Mouse (Mus musculus) NIH3T3 (cell line): ENCODE results near the gene Vasp.
A peak's percentile ranks its signal among the peaks of the same experiment; 100 is the strongest.

ENCODE experiments used
- DNase-seq: peaks from one replicate; pipeline ENCODE4 v3.0.0-alpha.2; 2012; ENCODE audit warnings: low read depth

Vasp gene

DNA sequence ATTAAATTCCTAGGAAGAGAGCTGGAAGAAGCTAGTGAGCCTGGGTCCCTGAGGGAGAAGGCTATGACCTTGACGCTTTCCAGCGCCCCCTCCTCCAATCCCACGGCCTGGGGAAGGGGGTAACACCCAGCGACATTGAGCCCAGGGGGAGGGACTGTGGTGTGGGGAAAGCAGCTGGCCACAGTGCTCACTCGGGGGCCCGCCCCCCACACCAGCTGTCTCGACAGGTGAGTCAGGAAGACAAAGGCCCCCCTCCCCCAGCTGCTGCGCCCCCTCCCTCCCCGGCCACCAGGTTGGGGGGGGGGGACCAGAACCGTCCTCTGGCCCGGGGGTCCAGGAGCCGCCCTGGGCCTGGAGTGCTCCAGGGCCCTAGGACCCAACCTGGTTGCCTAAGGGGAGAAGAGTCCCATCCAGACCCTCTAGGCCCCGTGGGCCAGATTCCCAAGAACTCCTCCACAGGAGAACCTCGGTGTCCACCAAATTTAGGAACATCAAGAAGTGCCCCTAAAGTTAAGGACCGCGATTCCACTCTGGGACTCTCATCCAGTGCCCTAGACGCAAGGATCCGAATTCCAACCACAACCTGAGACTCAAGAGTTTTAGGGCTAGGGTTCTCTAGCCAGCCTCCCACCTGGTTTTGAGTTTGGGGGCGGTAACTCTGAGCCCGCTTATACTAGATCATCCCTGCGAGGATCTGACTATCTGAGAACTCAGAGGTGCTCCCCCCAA lies 944 bp downstream of the Vasp start:
- peak; percentile 47 for DNase-seq

DNA sequence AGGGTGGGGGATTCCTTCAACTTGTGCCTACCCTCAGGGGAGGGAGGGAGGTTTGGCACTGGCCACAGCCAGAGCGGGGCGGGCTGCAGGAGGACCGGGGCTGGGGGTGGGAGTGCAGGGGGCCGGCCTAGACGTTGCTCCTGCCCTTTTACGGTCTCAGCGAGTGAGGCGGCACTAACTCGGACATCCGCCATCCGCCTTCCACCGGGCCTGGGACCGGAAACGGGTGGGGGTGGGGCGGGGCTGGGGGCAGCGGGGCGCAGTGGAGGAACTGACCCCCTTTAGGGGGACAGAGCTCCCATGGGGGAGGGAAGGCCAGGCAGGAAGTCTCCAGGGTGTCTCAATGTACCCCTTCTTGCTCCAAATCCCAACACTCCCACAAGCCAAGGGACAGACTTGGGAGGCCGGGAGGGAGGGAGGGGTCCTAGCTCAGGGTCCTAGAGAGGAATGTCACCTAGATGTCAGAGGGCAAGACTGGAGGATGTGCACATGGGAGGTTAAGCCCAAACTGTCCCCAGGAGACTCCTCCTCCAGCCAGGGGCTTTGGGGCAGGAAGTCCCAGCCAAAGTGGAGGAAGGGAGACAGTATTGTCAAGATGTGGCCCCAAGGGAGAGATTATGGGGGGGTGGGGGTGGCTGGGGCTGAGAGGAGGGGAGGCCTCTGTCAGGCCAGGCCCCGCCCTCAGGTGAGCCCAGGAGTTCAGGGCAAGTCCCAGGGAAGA lies 1.7 kb downstream of the Vasp start:
- peak; percentile 84 for DNase-seq

DNA sequence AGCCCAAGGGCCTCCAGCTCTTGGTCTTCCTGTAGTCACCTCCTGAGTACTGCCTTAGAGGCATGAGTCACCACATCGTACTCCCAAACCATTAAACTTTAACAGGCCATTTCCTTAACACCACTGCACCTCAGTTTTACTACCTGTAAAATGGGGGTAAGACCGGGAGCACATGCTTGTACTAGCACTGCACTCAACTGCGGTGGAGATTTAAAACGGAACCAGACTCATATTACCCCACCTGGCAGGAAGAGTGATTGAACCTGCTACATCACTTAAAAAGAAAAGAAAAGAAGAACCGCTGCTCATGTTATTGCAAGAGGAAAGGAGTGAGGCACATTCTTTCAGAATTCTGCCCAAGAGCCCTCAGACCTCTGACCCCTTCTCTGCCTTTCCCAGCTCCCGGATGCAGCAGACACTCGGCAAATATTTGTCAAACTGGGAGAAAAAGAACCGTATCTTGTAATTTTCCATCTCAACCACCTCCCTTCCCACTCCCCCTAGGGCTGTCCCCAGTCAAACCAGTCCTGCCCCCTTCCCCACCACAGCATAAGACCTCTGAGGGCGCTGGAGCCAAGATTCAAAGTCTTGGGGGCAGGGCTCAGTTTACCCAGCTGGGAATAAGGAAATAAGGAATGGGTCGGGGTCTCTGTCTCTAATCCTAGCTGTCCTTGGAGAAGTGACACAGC lies 2.5 kb downstream of the Vasp start:
- peak; percentile 35 for DNase-seq

DNA sequence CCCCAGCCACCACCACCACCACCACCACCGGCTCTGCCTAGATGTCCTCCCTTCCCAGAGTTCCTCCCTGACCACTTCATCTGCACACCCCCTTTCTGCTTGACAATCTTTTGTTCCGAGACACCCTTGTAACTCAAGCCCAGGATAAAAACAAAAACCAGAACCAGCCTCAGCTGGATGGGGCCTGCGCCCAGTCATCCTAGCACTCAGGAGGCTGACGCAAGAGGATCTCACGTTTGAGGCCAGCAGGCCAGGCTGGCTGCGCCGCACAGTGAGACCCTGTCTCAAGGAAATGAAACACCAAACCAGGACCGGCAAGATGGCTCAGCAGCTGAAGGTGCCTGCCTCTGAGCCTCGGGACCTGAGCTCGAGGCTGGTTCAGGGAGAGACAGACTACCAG lies 4.6 kb downstream of the Vasp start:
- DNase-seq, result peak; percentile 57

DNA sequence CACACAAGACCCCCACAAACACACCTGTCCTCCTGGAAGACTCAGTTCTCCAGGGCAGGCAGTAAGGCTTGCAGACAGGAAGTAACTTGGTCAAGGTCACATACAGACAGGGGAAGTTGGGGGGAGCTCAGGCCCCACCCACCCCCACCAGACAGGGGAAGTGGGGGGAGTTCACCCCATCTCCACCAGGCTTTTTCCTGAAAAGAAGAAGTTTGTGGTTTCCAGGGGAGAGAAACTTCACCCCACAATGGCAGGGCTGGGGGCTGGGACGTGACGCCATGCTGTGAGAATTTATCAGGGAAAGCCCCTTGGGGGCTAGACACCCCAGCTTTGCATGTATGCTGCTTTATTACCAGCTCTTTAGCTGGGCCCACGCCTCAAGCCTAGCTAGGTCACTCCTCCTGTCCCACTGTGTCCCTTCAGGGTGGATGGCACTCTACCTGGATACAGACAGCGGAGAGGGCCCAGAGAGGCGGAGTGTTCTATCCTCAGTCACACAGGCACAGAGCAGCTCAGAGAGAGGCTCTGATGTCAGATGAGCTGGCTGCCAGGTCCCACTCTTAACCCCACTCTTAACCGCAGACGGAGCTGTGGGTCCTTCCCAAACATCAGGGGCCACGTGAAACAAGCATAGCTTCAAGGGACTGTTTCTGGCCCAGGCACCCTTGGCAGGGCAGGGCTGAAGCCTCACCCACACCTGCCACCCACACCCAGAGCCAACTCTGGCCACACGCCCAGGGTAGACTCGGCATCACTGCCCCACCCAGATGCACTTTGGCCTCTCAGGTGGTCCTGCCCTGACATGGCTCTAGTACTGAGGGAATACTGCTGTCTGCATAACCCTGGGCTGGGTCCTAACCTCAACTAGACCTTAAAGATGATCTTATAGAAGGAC lies 5.4 kb downstream of the Vasp start:
- no peak for DNase-seq

DNA sequence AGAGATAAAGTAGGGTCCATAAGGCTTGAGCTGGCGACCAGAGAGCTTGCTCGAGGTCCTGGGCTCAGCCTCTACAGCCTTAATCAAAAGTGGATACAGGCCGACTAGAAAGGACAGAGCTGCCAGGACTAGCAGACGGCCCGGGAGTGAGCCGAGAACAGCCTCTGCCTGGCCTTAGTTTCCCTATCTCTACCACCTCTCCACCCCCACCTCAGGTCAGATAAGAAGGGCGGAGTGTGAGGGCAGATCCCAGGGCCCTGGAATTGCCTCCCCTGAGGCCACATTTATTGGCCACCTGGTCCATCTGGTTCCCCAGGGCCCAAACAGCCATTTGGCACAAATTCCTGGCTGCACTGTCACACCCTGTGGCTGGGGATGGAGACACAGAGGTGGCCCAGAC lies 6.5 kb downstream of the Vasp start:
- no peak for DNase-seq

DNA sequence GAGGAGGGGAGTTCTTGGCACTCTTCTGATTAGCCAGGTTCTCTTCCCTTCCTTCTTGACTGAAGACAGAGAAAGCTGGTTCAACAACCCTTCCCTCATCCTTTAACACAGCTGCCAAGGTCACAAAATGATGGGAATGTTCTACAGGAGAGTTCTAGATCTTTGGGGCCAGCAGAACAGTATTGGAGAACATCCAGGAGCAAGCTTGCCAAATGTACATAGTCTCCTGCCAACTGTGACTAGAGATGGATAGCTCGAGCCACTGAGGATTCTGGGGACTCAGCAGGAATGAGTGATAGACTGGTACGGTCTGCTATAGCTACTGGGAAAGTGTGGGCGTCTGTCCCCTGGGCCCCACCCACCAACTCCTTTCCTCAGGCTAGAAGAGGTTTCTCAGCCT lies 13.3 kb downstream of the Vasp start:
- DNase-seq, result no peak

DNA sequence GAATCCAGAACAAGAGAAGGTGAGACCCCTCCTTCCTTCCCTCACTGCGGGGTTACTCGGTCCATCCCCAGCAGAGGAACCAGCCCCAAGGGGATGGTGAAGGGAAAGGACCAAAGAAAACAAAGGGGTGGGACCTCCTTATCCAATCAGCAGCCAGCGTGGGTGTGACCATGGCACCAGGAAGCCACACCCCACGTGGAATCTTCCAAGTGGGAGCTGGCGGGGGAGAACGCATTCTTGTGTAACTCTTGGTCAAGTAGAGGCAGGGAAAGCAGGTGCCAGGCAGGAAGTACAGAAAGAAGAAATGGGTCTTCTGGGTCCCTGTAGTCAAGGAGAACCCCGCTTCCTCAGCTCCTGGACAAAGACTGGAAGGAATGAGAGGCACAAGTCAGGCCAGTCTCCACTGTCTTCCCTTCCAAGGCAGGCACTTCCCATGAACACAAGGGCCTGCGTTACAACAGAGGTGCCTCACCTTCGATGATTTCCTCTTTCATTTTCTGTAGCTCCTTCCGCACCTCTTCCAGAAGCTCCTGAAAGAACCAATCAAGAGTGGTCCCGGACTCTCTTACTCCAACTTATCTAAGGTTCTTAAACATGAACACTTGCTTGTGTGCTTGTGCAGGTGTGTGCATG lies 14.1 kb downstream of the Vasp start:
- DNase-seq, result peak; percentile 51

DNA sequence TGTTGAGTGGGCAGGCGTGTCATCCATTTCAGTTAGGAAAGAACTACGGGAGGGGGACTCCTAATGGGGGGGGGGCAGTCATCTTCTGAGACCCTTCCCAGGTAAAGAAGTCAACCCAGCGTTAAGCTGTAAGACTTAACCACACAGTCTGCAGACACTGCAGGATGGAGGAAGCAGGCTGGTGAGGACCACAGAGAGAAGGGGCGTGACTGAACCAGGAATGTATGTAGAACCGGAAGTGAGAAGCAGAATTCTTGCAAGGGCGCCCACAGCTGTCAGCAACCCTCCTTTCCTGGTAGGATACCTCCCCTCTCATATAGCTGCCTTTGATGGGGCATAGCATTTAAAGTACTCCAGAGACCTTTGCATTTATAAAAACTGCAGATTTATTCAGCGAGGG lies 15.1 kb downstream of the Vasp start:
- no peak for DNase-seq

DNA sequence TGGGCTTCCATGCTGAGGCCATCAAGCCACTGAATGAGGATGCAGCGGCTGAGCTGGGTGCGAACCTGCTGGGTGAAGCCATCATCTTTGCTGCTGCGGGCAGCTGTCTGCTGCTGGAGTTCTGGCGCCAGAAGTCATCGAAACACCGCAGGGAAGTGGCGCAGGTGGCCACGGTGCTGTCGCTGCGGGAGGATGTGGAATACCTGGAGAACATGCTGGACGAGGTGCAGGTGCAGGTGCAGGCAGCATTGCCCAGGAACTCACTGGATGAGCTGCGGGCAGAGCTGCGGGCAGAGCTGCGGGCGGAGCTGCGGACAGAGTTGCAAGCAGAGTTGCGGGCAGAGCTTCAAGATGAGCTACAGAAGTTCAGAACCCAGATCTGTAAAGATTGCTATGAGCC lies 16.2 kb downstream of the Vasp start:
- DNase-seq, result no peak

DNA sequence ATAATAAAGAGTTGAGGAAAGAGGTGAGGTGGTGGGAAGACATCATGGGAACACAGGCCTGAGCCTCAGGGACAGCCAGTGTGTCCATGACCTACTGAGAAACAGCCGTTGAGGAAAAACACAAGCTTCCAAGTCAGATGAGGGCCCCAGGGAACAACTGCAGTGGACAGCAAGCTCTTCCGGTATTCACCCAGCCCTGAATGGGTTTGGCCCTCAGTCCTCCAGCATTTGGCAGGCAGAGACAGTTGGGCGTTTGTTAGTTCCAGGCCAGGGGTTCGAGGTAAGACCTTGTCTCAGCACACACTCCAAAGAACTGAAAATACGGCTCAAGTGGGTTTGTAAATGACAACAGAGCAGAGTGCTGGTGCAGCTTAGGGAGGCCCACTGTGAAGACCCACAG lies 18.2 kb downstream of the Vasp start:
- no peak for DNase-seq

DNA sequence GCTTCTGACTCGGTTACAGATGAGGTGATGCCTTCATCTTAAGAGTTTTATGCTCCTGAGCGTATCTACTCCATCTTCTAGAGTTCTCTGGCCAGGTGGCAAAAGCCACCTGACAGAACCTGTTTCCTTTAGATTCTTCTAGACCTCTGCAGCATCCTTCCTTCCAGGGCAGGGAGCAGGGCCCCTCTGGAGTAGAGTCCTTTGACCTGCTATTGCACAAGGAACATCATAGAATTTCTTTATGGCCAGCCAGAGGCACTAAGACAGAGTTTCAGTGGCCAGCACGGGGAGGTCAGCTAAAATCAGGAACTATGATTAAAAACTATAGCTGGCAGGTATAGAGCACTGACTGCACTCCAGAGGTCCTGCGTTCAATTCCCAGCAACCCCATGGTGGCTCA lies 19.5 kb downstream of the Vasp start:
- no peak for DNase-seq

DNA sequence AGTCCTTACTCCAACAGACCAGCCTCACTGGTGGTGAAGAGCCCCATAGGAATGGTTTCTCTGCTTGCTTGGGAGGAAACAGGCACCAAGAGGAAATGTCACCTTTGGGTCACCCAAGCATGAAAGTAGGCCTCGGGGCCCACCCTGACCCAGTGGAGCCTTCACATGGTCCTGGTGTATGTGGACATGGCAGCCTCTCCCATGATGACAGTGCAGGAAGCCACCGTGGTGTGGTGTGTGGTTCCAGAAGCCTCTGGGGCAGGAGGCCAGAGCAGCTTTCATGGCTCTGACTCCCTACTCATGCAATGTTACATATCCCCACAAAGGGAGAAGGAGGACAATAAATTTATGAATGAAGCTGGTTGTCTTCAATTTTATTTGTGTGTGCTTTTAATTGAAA lies 24.1 kb downstream of the Vasp start:
- no peak for DNase-seq

DNA sequence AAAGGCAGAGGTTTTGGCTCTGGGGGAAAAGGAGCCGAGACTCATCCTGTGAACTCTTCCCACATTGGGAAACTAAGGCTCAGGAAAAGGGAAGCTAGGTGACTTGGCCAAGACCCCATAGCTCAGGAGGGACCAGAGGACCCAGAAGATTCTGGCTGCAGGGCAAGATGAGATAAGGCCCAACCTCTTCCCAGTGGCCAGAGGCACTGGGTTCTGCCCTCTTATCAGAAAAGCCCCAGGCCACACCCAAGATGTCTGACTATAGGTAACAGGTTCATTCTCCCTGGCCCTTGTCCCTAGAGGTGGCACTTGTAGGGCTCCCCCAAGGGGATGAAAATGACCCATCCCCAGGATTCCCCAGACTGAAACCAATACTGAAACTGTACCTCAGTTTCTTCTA lies 24.8 kb downstream of the Vasp start:
- no peak for DNase-seq

DNA sequence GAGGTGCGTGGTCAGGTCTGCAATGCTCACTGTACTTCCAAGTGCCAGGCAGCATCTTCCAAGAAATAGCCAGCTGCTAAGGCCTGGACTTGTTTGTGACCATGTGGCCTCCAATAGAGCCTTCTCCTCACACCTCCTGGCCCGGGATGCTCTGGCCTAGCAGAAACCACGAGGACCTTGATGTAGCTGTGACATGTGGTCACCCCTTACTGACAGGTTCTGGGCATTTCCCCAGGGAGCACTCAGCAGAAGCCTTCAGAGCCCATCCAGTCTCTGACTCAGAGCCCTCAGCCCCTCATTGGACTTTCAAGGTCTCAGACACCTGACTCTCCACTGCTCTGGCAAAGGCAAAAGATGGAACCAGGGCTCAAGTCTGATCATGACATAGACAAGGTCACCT lies 26.5 kb downstream of the Vasp start:
- no peak for DNase-seq

DNA sequence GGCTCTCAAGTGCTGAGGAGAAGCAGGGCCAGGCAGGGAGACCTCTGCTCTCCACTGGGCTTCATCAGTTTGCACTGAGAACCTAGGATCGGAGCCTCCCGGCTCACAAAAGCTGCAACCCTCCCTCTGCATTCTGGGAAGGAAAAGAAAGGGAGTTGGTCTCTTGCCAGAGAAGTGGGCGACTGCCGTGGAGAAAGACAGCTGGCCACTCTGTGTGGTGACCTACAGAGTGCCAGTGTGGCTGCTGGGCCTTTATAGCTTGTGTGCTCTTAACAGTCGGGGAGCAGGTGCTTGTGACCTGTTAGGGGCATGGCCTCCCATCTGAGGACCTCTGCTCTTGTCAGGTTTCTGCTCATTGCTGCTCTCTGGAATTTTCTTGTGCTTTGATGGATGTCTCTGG lies 27.8 kb downstream of the Vasp start:
- no peak for DNase-seq

DNA sequence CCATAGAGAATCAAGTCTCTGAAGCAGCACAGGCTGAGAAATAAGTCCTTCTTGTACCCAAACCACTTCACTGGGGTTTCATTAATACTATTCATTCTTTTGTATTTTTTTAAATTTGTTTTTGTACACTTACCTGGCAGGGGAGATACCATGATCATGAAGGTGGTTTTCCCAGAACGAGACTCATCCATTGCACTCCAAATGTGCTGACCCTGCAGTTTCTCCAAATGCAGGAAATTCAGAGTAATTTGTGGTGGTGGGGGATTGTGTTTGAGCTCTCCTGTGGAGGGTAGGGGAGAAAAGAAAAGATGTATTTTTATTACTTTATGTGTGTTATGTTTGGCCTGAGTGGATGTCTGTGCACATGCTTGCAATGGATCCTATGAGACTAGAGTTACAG lies 29.6 kb downstream of the Vasp start:
- no peak for DNase-seq

DNA sequence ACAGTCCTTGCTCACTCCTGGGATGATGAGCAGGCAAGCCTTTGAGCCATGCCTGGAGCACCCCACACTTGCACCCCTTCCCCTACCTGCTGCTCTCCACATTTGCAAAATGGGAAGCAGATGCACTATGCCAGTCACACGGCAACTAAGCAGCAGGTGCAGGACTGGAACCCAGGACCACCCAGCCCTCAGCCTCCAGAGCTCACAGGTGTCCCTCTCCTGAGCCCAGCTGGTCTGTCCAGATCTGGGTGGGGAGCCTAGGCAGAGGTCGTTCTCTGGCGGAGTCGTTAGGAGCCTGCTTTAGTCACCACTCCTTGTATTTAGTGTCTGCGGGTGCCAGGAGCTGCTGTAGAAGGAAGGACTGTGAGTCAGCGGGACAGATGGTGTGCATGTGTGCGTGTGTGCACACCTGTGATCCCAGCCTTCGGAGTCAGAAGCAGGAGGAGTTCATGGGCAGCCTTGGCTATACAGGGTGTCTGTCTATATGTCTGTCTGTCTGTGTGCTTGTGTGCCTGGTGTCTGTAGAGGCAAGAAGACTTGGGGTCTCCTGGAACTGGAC lies 30.6 kb downstream of the Vasp start:
- no peak for DNase-seq

DNA sequence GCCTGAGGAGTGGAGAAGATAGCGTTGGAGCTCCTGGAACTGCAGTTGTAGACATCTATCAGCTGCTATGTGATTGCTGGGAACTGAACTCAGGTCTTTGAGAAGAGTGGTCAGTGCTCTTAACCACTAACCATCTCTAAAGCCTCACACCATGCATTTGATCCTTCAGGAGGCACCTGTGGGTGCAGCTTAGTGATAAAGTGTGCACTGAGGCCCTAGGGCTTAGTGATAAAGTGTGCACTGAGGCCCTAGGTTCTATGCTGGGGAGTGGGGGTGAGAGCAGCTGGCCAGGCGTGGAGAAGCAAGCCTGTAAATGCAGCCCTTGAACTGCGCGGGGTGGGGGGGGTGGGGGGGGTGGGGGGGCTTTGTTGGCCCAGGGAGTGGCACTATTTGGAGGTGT lies 31.6 kb downstream of the Vasp start:
- DNase-seq, result no peak

DNA sequence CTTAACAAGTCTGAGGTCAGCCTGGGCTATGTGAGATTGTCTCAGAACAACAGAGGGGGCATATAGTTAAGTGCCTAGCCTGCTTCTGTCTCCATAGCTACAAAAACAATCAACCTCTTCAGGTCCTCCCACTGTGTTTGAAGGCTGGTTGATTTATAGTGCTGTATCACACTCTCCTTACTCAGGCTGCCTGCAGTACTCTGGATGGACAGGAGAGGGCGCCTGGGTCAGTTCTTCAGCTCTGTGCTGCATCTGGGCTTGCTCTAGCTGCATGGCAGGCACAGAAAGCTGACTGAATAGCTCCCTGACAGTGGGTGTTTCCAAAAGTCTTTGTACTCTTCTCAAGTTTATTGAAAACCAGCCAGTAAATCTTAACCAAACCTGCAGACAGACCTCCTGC lies 32.2 kb downstream of the Vasp start:
- DNase-seq, result peak; percentile 96

DNA sequence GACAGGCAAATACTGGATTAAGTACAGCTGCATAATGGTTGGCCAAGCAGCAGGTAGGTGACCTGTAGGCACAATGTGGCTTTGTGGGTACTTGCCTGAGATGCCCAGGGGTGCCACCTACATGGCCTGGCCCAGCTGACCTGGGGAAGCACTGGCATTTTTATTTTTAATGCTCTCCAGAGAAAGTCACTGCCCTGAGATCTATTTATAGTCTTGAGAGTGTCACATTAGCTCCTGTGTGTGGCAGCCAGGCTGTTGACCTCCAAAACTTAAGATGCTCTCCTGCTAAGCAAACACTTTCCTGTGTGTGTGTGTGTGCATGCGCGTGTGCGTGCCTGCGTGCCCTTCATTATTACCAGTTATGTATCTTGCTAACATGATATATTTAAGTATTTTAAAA lies 33.3 kb downstream of the Vasp start:
- DNase-seq, result no peak

DNA sequence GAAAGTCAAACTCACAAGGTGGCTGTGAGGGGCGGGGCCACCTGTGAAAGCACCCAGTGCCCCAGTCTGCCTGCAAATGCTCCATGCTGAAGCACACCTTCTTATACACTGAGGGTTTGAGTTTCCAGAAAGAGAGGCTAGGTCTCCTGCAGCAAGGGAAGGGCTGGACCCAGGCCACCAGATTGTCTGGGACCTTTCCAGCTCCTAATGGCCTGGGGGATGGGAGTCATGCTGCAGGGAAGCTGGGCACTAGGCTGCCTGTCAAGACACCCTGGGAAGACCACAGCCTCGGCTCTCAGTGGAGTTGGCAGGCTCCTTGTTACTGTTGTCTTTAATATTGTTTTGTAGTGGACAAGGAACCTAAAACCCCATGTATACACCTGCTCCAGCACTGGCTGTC lies 35.2 kb downstream of the Vasp start:
- DNase-seq, result no peak
